Mouse (Mus musculus) C2C12 (cell line): ENCODE results near the gene Ap2a1.

Source experiments
- CTCF ChIP-seq: IDR thresholded peaks from one replicate; pipeline ENCODE4 v1.5.1; 2011; ENCODE audit not compliant: control insufficient read depth, insufficient read depth, insufficient read length
- MAX ChIP-seq: IDR thresholded peaks from one replicate; pipeline ENCODE4 v1.6.1; 2011; ENCODE audit warnings: mild to moderate bottlenecking, control low read depth
- MYOD1 ChIP-seq: IDR thresholded peaks from one replicate; pipeline ENCODE4 v1.6.1; 2011; ENCODE audit warnings: low read depth; ENCODE audit not compliant: control insufficient read depth, insufficient read length
- MYOG ChIP-seq: IDR thresholded peaks from one replicate; pipeline ENCODE4 v1.6.1; 2011; ENCODE audit not compliant: control insufficient read depth, insufficient read length; ENCODE audit errors: extremely low read depth

DNA sequence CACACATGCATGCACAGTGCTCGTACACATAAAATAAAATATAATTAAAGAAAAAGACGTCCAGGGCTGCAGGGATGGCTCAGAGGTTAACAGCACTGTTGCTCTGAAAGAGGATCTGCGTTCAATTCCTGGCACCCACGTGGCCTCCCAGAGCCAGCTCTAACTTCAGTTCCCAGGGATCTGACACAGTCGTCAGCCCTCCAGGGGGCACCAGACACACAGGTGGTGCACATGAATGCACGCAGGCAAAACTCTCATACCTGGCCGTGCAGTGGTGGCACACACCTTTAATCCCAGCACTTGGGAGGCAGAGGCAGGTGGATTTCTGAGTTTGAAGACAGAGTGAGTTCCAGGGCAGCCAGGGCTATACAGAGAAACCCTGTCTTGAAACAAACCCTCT, 36.7 kb upstream of the Ap2a1 start:
- TF ChIP-seq CTCF (no peak), MYOG (no peak), MAX (no peak), MYOD1 (no peak)
